ENCODE assay signal across 20 mouse cellular contexts in the genomic region with DNA sequence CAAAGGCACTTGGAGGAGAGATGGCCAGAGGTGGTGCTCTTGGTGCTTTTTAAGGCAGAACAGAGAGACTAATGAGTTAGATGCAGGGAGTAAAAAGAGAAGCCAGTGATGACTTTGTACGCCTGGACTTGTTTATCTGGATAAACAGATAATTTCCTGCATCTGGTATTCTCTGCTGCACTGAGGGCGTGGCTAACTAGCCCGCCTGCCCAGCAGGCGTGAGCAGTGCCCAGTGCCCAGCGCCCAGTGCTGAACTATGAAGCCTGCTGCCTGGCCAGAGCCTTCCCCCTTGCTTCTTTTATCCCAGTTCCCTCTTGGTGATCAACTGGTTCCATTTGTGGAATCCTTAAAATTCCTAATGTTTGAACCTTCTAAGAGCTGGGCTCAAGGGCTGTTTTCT.
"Had no signal": no experiment of that assay in that cellular context is flagged by ENCODE, and none has a peak within 500 bp of the region (broad histone marks: within the 10 kb centered on the region; RNA-seq: fewer than 3 reads in every experiment).

No protein-coding gene starts in this region.

- H3K9me3 ChIP-seq: limb, embryonic 10.5 days; limb, embryonic 13.5 days; megakaryocyte, embryonic 14.5 days had no signal

- H3K4me2 ChIP-seq: limb, embryonic 13.5 days; liver, embryonic 11.5 days; lung, embryonic 14.5 days; midbrain, embryonic 11.5 days had no signal

- H3K9ac ChIP-seq: limb, embryonic 13.5 days; liver, embryonic 14.5 days; liver, postnatal 0 days; lung, embryonic 14.5 days had no signal

- ATAC-seq: inflammation-experienced regulatory T-cells, adult 6 months; liver, postnatal 0 days; lung, postnatal 0 days had no signal

- H3K4me1 ChIP-seq: limb, embryonic 13.5 days had no signal

- H3K27me3 ChIP-seq: limb, embryonic 13.5 days; megakaryocyte, embryonic 14.5 days had no signal

- H3K27ac ChIP-seq: kidney, postnatal 0 days; layer of hippocampus, adult 2 months; left cerebral cortex, adult 2 months; limb, embryonic 10.5 days; limb, embryonic 13.5 days; liver, embryonic 14.5 days; macrophage had no signal

- DNase-seq: kidney, adult 11 months; kidney, adult 9 months; layer of hippocampus, adult 9-11 months; layer of hippocampus, postnatal 36 days; liver, postnatal 0 days; lung, embryonic 14.5 days; midbrain, embryonic 14.5 days; thymus, postnatal 25 days had no signal

- H3K36me3 ChIP-seq: limb, embryonic 10.5 days; limb, embryonic 13.5 days had no signal

- H3K4me3 ChIP-seq: layer of hippocampus, adult 2 months; left cerebral cortex, adult 2 months; limb, embryonic 10.5 days; limb, embryonic 13.5 days; megakaryocyte, embryonic 14.5 days had no signal
